8 mouse cellular contexts compared by ENCODE assay signal in genomic region chr1:170477636-170478600, GRCm38 (mm10).
DNase-seq lines count a peak whose midpoint lies in the region; ATAC-seq lines count a peak whose summit lies in the region.

No protein-coding gene starts in this region.

- peak overlapping the region; percentile 5; the same call in 1 of the 2 replicates for H3K9ac ChIP-seq in heart, embryonic 16.5 days (ENCODE audit: low read length)
- H3K9ac ChIP-seq in neural tube, embryonic 12.5 days, result no peak overlapping the region

- H3K27me3 ChIP-seq in heart, embryonic 16.5 days (ENCODE audit: control insufficient read depth, insufficient read depth, low read length), result no peaks in the 10 kb centered on the region
- no peaks in the 10 kb centered on the region for H3K27me3 ChIP-seq in neural tube, embryonic 12.5 days (replicated peaks)

- H3K36me3 ChIP-seq in heart, embryonic 16.5 days (ENCODE audit: control insufficient read depth, insufficient read depth), result no peaks in the 10 kb centered on the region
- no peaks in the 10 kb centered on the region for H3K36me3 ChIP-seq in neural tube, embryonic 12.5 days

- no peak overlapping the region for H3K4me2 ChIP-seq in heart, embryonic 16.5 days (ENCODE audit: low read depth, low read length)
- peak overlapping the region; percentile 14; the same call in 1 of the 2 replicates for H3K4me2 ChIP-seq in neural tube, embryonic 12.5 days (replicated peaks)

- H3K27ac ChIP-seq in heart, embryonic 16.5 days (ENCODE audit: low read length), result peak overlapping the region; percentile 21
- H3K27ac ChIP-seq in neural tube, embryonic 12.5 days, result no peak overlapping the region

- 33% methylated on average over 10 of the region's 10 CpGs for WGBS in heart, embryonic 16.5 days
- WGBS in neural tube, embryonic 12.5 days, result 28% methylated on average over 10 of the region's 10 CpGs

- no peak overlapping the region for H3K4me3 ChIP-seq in heart, embryonic 16.5 days (ENCODE audit: low read length)
- H3K4me3 ChIP-seq in neural tube, embryonic 12.5 days, result no peak overlapping the region

- H3K9me3 ChIP-seq in heart, embryonic 16.5 days (replicated peaks; ENCODE audit: control insufficient read depth, low read length), result no peaks in the 10 kb centered on the region
- no peaks in the 10 kb centered on the region for H3K9me3 ChIP-seq in neural tube, embryonic 12.5 days

- intact Hi-C loops in left cerebral cortex, postnatal 36 days (cut with DNase I), result no loop called here

- peak; percentile 69 for DNase-seq in embryo, embryonic 10 days (ENCODE audit: low spot score)
- no peak for DNase-seq in embryo, embryonic 9.5 days (ENCODE audit: extremely low spot score)
- DNase-seq in embryo, embryonic 10.5 days (ENCODE audit: low spot score), result peak; percentile 63
- peak; percentile 47 to 64 for DNase-seq in kidney, postnatal 4 days
- no peak for DNase-seq in left cerebral cortex, postnatal 36 days (ENCODE audit: low spot score in 2 of 2)
- no peak for DNase-seq in thymus, postnatal 14 days

- peak; percentile 47; the same call in 1 of the 2 replicates for ATAC-seq in heart, embryonic 16.5 days (replicated peaks; ENCODE audit: extremely low read depth, insufficient read depth, low FRiP score)
- peak; percentile 71 for ATAC-seq in neural tube, embryonic 12.5 days (ENCODE audit: low FRiP score, low read depth)

- peaks cover 25% of the 10 kb centered on the region for H3K4me1 ChIP-seq in heart, embryonic 16.5 days (ENCODE audit: control insufficient read depth, insufficient read depth, low read length)
- peaks cover 38% of the 10 kb centered on the region for H3K4me1 ChIP-seq in neural tube, embryonic 12.5 days

Comparison
In these comparisons a context has a peak if more than half of its experiments do, and no peak if none do; other contexts are left out.
1. DNase-seq: peak in embryo, embryonic 10 days (single experiment), embryo, embryonic 10.5 days (single experiment) and kidney, postnatal 4 days (2 of 2); none in embryo, embryonic 9.5 days (single experiment), left cerebral cortex, postnatal 36 days (0 of 2) and thymus, postnatal 14 days (single experiment).